Mouse (Mus musculus) forebrain, embryonic 15.5 days (tissue): Measurements from ENCODE around the gene Pkd1l2. TPM values are rescaled to one million over a fixed set of nuclear protein-coding genes. Genes with fewer than 3 reads are reported as not detected.
A peak's percentile ranks its signal among the peaks of the same experiment; 100 is the strongest.

Source experiments
- ATAC-seq: fragments of 200-750 bp; cut with Nextera tagmentation; replicated peaks from 2 replicates; pipeline ENCODE4 v1.8.0; 2017; ENCODE audit warnings: mild to moderate bottlenecking, moderate TSS enrichment, moderate library complexity
- H3K27ac ChIP-seq: fragments of 300-500 bp; sonication (generic); replicated peaks from 2 replicates; pipeline ENCODE4 v1.5.1; 2015; ENCODE audit warnings: mild to moderate bottlenecking, inconsistent platforms
- H3K27me3 ChIP-seq: fragments of 300-500 bp; sonication (generic); 2 replicates; pipeline ENCODE4 v1.6.1; 2015; ENCODE audit warnings: inconsistent platforms
- H3K36me3 ChIP-seq: fragments of 300-500 bp; sonication (generic); 2 replicates; pipeline ENCODE4 v1.6.1; 2015; ENCODE audit warnings: mild to moderate bottlenecking, inconsistent platforms
- H3K4me1 ChIP-seq: fragments of 300-500 bp; sonication (generic); 2 replicates; pipeline ENCODE4 v1.6.1; 2015; ENCODE audit warnings: inconsistent platforms
- H3K4me2 ChIP-seq: fragments of 300-500 bp; sonication (generic); replicated peaks from 2 replicates; pipeline ENCODE4 v1.6.1; 2015; ENCODE audit warnings: mild to moderate bottlenecking, inconsistent platforms
- H3K4me3 ChIP-seq: fragments of 300-500 bp; sonication (generic); 2 replicates; pipeline ENCODE4 v1.5.1; 2015; ENCODE audit warnings: mild to moderate bottlenecking, inconsistent platforms
- H3K9ac ChIP-seq: fragments of 300-500 bp; sonication (generic); replicated peaks from 2 replicates; pipeline ENCODE4 v1.6.1; 2015; ENCODE audit warnings: mild to moderate bottlenecking, inconsistent platforms
- H3K9me3 ChIP-seq: fragments of 300-500 bp; sonication (generic); 2 replicates; pipeline ENCODE4 v1.6.1; 2016; ENCODE audit warnings: inconsistent platforms
- WGBS: fragments of 180-500 bp; shearing (Covaris S2); methylation state at CpG from one replicate; pipeline ENCODE4 v1.1.7; 2015; ENCODE audit warnings: mixed read lengths; 5-methylcytosine and 5-hydroxymethylcytosine counted together
- polyA plus RNA-seq: library from polyadenylated mRNA; unstranded; fragments of >200 nt; fragmentation: Nextera tagmentation; extraction: Ambion mirVana; gene quantifications from 2 replicates; pipeline ENCODE4 v1.2.1, GENCODE M21; 2015

The Pkd1l2 gene
- polyA plus RNA-seq, 1 experiment from 2014 or later = not detected

GRCm38 (mm10) chr8:116989842-116990241 is 92.4 kb downstream of the Pkd1l2 start:
- Histone ChIP-seq H3K4me1 (peaks cover 16% of the 10 kb centered on the region), H3K4me3 (no peak overlapping the region), H3K36me3 (no peaks in the 10 kb centered on the region), H3K27me3 (no peaks in the 10 kb centered on the region), H3K27ac (no peak overlapping the region), H3K9ac (no peak overlapping the region), H3K4me2 (no peak overlapping the region), H3K9me3 (no peaks in the 10 kb centered on the region)
- 96% methylated on average over 3 of the region's 3 CpGs for WGBS
- ATAC-seq = no peak

DNA sequence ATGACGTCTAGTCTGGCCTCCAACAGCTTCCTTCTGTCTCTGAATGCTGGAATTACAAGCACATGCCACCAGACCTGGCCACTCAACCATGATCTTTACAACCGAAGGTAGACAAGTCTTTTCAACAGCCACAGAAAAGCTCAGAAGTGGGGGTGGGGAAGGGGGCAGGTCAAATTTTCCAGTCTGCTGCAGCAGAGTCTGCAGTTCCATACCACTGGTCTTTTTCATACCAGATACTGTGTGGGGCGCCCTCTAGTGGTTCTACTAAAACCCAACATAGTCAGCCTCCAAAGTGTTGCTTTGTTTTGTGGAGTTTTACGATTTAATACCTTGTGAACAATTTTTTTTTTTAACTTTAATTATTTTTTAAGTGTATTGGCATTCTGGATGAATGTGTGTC is 102.1 kb downstream of the Pkd1l2 start:
- H3K4me1 ChIP-seq = peaks cover 12% of the 10 kb centered on the region

GRCm38 (mm10) chr8:116978631-116979256 is 103.5 kb downstream of the Pkd1l2 start, which contains the start of gene 1700030J22Rik:
Gene 1700030J22Rik, minus strand, starts transcription at chr8:116978959.
- Histone ChIP-seq H3K36me3 (no peaks in the 10 kb centered on the region), H3K9me3 (no peaks in the 10 kb centered on the region), H3K4me1 (peaks cover 12% of the 10 kb centered on the region), H3K27ac (peak within 1 kb of the TSS; percentile 49), H3K4me2 (peak within 1 kb of the TSS; percentile 69), H3K27me3 (no peaks in the 10 kb centered on the region), H3K4me3 (peak within 1 kb of the TSS; percentile 74), H3K9ac (peak within 1 kb of the TSS; percentile 38)
- ATAC-seq = peak; percentile 99
- under 1% methylated on average over 44 of the region's 46 CpGs for WGBS

More for the DNA sequence above, 102.1 kb downstream of the Pkd1l2 start:
- no peaks in the 10 kb centered on the region for H3K36me3 ChIP-seq
- no peak overlapping the region for H3K4me2 ChIP-seq
- H3K9ac ChIP-seq = no peak overlapping the region
- no peaks in the 10 kb centered on the region for H3K9me3 ChIP-seq
- no peak for ATAC-seq
- no peaks in the 10 kb centered on the region for H3K27me3 ChIP-seq
- H3K27ac ChIP-seq = no peak overlapping the region
- WGBS = 12% methylated on average over 4 of the region's 4 CpGs
- H3K4me3 ChIP-seq = no peak overlapping the region

- WGBS = 27% methylated on average over 8 of the region's 8 CpGs
- H3K27ac ChIP-seq = peak overlapping the region; percentile 49; the same call in 1 of the 2 replicates
- peak overlapping the region; percentile 69 for H3K4me2 ChIP-seq
These were observed 104.2 kb downstream of the Pkd1l2 start for GRCm38 (mm10) chr8:116978052-116978451.

GRCm38 (mm10) chr8:116975606-116976005 is 106.6 kb downstream of the Pkd1l2 start:
- no peak overlapping the region for H3K4me3 ChIP-seq
- no peaks in the 10 kb centered on the region for H3K27me3 ChIP-seq
- no peak overlapping the region for H3K4me2 ChIP-seq
- ATAC-seq = no peak
- H3K27ac ChIP-seq = no peak overlapping the region
- H3K36me3 ChIP-seq = no peaks in the 10 kb centered on the region
- no peak overlapping the region for H3K9ac ChIP-seq
- 50% methylated on average over 5 of the region's 5 CpGs for WGBS
- H3K4me1 ChIP-seq = peaks cover 12% of the 10 kb centered on the region
- no peaks in the 10 kb centered on the region for H3K9me3 ChIP-seq

More at GRCm38 (mm10) chr8:116978052-116978451, 104.2 kb downstream of the Pkd1l2 start:
- no peaks in the 10 kb centered on the region for H3K27me3 ChIP-seq
- peak overlapping the region; percentile 38 for H3K9ac ChIP-seq
- peak overlapping the region; percentile 74 for H3K4me3 ChIP-seq
- ATAC-seq = no peak
- no peaks in the 10 kb centered on the region for H3K36me3 ChIP-seq
- H3K9me3 ChIP-seq = no peaks in the 10 kb centered on the region
- H3K4me1 ChIP-seq = peaks cover 12% of the 10 kb centered on the region

DNA sequence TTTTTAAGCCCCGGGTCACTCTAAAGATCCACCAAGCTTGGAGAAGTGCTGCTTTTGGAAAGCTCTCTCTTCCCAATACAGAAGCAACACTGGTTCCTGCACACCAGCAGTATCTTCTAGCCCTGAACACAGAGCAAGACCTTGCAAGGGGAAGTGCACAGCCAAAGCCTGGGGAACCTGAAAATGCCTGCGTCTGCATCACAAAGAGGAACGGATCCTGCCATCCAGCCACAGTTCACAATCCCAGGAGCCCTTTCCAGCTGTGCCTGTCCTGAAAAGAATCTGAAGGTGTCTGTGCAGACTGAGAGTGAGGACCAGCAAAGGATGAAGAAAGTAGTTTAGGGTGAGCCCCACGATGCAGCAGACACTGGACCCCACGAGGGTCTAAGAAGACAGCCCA is 107.2 kb downstream of the Pkd1l2 start:
- no peak overlapping the region for H3K9ac ChIP-seq
- no peak overlapping the region for H3K4me3 ChIP-seq
- H3K36me3 ChIP-seq = no peaks in the 10 kb centered on the region
- no peaks in the 10 kb centered on the region for H3K27me3 ChIP-seq
- H3K4me1 ChIP-seq = peaks cover 12% of the 10 kb centered on the region
- no peak overlapping the region for H3K4me2 ChIP-seq
- no peak for ATAC-seq
- WGBS = 34% methylated on average over 5 of the region's 5 CpGs
- H3K9me3 ChIP-seq = no peaks in the 10 kb centered on the region
- H3K27ac ChIP-seq = no peak overlapping the region

- Histone ChIP-seq H3K36me3 (no peaks in the 10 kb centered on the region), H3K4me1 (no peaks in the 10 kb centered on the region), H3K9me3 (no peaks in the 10 kb centered on the region), H3K4me2 (no peak overlapping the region), H3K27me3 (no peaks in the 10 kb centered on the region), H3K4me3 (no peak overlapping the region), H3K9ac (no peak overlapping the region), H3K27ac (no peak overlapping the region)
- WGBS = 82% methylated on average over 6 of the region's 6 CpGs
- ATAC-seq = no peak
These were observed 112.7 kb downstream of the Pkd1l2 start for GRCm38 (mm10) chr8:116969531-116969930.

GRCm38 (mm10) chr8:116954415-116954814 is 127.8 kb downstream of the Pkd1l2 start:
- H3K27ac ChIP-seq = no peak overlapping the region
- no peak for ATAC-seq
- H3K36me3 ChIP-seq = peaks cover 34% of the 10 kb centered on the region
- H3K9me3 ChIP-seq = no peaks in the 10 kb centered on the region
- no peaks in the 10 kb centered on the region for H3K27me3 ChIP-seq
- WGBS = 90% methylated on average over 9 of the region's 9 CpGs
- no peaks in the 10 kb centered on the region for H3K4me1 ChIP-seq
- no peak overlapping the region for H3K4me3 ChIP-seq
- no peak overlapping the region for H3K9ac ChIP-seq
- no peak overlapping the region for H3K4me2 ChIP-seq

DNA sequence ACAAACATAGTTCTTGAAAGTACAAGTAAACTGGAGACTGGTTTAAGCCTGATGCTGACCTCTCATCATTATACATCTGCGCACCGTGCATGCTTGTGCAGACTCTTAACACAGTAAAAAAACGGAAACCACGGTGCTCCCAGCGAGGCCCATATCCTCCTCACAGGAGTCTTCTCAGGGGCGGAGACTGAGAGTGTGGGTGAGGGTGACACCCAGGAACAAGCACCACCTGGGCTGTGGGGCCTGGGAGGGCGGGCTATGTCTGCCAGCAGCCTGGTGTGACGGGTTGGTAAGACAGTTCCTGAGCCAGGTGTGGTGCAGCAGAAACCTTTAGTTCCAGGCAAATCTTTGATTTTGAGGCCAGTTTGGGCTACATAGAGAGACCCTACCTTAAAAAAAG is 129.8 kb downstream of the Pkd1l2 start:
- Histone ChIP-seq H3K27me3 (no peaks in the 10 kb centered on the region), H3K36me3 (peaks cover 28% of the 10 kb centered on the region), H3K4me3 (no peak overlapping the region), H3K9me3 (no peaks in the 10 kb centered on the region), H3K27ac (no peak overlapping the region), H3K4me2 (no peak overlapping the region), H3K4me1 (no peaks in the 10 kb centered on the region), H3K9ac (no peak overlapping the region)
- WGBS = 90% methylated on average over 8 of the region's 8 CpGs
- no peak for ATAC-seq

DNA sequence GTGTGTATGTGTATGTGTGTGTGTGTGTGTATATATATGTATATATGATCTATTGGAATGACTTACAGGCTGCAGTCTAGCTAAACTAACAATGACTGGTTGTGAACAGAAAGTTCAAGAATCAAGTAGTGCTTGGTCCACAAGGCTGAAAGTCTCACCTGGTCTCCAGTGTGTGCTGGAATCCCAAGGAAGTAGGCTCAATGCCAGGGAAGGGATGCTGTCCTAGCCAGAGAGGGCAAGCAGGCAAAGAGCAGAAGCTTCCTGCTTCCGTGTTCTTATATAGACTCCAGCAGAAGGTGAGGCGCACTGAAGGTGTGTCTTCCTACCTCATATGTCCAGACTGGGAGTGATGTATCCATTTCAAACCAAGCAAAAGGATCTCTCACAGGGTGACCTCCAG is 130.5 kb downstream of the Pkd1l2 start:
- no peaks in the 10 kb centered on the region for H3K9me3 ChIP-seq
- no peak overlapping the region for H3K4me2 ChIP-seq
- no peak overlapping the region for H3K9ac ChIP-seq
- H3K27ac ChIP-seq = no peak overlapping the region
- no peak for ATAC-seq
- H3K4me1 ChIP-seq = no peaks in the 10 kb centered on the region
- 94% methylated on average over 2 of the region's 2 CpGs for WGBS
- H3K36me3 ChIP-seq = peaks cover 21% of the 10 kb centered on the region
- H3K27me3 ChIP-seq = no peaks in the 10 kb centered on the region
- no peak overlapping the region for H3K4me3 ChIP-seq

GRCm38 (mm10) chr8:116951369-116951768 is 130.9 kb downstream of the Pkd1l2 start:
- Histone ChIP-seq H3K9ac (no peak overlapping the region), H3K36me3 (peaks cover 17% of the 10 kb centered on the region), H3K4me2 (no peak overlapping the region), H3K4me1 (no peaks in the 10 kb centered on the region), H3K4me3 (no peak overlapping the region), H3K27ac (no peak overlapping the region), H3K27me3 (no peaks in the 10 kb centered on the region), H3K9me3 (no peaks in the 10 kb centered on the region)
- WGBS = 57% methylated on average over 5 of the region's 5 CpGs
- ATAC-seq = no peak

GRCm38 (mm10) chr8:116947589-116947988 is 134.7 kb downstream of the Pkd1l2 start:
- WGBS = 91% methylated on average over 7 of the region's 7 CpGs

GRCm38 (mm10) chr8:116946851-116947250 is 135.4 kb downstream of the Pkd1l2 start:
- no peak overlapping the region for H3K9ac ChIP-seq
- 90% methylated on average over 6 of the region's 6 CpGs for WGBS
- no peaks in the 10 kb centered on the region for H3K36me3 ChIP-seq

More at GRCm38 (mm10) chr8:116947589-116947988, 134.7 kb downstream of the Pkd1l2 start:
- Histone ChIP-seq H3K27me3 (no peaks in the 10 kb centered on the region), H3K27ac (no peak overlapping the region), H3K4me1 (peaks cover 10% of the 10 kb centered on the region), H3K36me3 (no peaks in the 10 kb centered on the region), H3K9me3 (no peaks in the 10 kb centered on the region), H3K4me3 (no peak overlapping the region), H3K4me2 (no peak overlapping the region), H3K9ac (no peak overlapping the region)
- no peak for ATAC-seq

More at GRCm38 (mm10) chr8:116946851-116947250, 135.4 kb downstream of the Pkd1l2 start:
- H3K4me1 ChIP-seq = peaks cover 10% of the 10 kb centered on the region
- ATAC-seq = no peak
- H3K9me3 ChIP-seq = no peaks in the 10 kb centered on the region
- H3K27ac ChIP-seq = no peak overlapping the region
- no peak overlapping the region for H3K4me2 ChIP-seq
- H3K4me3 ChIP-seq = no peak overlapping the region
- no peaks in the 10 kb centered on the region for H3K27me3 ChIP-seq
